Mouse (Mus musculus): ENCODE data around the gene Csnk1e. TPM values are rescaled to one million over a fixed set of nuclear protein-coding genes. Genes with fewer than 3 reads are reported as not detected.

The Csnk1e gene
- polyA plus RNA-seq, 1 experiment from 2014 or later, result 81.0 TPM

DNA sequence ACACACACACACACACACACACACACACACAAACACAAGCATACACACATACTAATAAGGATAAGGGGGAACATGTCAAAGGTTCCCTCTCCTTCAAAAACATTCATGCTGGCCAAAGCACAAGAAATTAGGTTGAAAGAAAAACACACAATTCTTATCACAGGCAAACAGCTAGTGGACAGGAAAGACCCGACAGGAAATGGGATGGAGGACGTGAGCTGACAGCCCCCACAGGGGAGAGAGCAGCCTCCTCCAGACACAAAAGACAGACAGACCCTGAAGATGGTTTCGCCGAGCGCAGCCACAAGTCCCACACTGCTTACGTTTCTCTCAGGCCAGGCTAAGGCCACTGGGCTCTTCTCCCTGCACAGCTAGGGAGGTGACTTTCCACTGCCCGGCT, 23.4 kb downstream of the Csnk1e start:
- 82% methylated on average over 7 of the region's 7 CpGs for WGBS
- Histone ChIP-seq H3K36me3 (peaks cover 88% of the 10 kb centered on the region), H3K27me3 (no peaks in the 10 kb centered on the region), H3K4me3 (no peak overlapping the region), H3K9me3 (no peaks in the 10 kb centered on the region), H3K27ac (peak overlapping the region; percentile 58; the same call in 1 of the 2 replicates), H3K4me2 (no peak overlapping the region), H3K9ac (no peak overlapping the region), H3K4me1 (peaks cover 20% of the 10 kb centered on the region)
- ATAC-seq (ENCODE audit: insufficient number of reproducible peaks, low FRiP score, low TSS enrichment, low read depth), result no peak

DNA sequence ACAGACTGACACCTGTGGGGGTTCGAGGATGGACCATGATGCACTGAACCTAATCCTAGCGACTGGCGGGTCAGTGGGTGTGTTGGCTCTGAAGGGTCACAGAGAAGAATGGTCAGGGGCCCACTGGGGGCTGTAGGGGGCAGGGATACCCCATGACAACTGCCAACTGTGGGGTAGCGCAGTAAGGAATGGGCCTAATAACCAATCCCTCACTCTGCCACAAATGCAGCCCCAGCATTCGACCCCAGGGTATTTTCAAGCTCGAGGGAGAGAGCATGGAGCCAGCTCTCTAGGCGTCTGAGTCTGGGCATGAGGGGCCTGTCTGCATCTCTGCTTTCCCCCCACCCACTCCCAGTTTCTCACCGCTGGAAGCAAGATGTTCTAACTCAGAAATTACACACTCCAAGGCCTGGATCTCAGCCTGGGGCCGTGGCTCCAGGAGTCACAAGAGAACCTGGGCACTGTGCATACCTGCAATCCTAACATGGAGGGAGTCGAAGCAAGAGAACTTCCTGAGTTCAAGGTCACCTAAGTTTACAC, 24.8 kb downstream of the Csnk1e start:
- Histone ChIP-seq H3K27ac (no peak overlapping the region), H3K4me2 (no peak overlapping the region), H3K4me1 (peaks cover 9% of the 10 kb centered on the region), H3K27me3 (no peaks in the 10 kb centered on the region), H3K4me3 (no peak overlapping the region), H3K9me3 (no peaks in the 10 kb centered on the region), H3K36me3 (peaks cover 88% of the 10 kb centered on the region), H3K9ac (no peak overlapping the region)
- 71% methylated on average over 10 of the region's 10 CpGs for WGBS
- ATAC-seq (ENCODE audit: insufficient number of reproducible peaks, low FRiP score, low TSS enrichment, low read depth), result no peak

- Histone ChIP-seq H3K9me3 (no peaks in the 10 kb centered on the region), H3K9ac (no peak overlapping the region), H3K4me2 (no peak overlapping the region), H3K27me3 (no peaks in the 10 kb centered on the region), H3K36me3 (peaks cover 88% of the 10 kb centered on the region), H3K4me3 (no peak overlapping the region), H3K27ac (no peak overlapping the region), H3K4me1 (peaks cover 11% of the 10 kb centered on the region)
- 73% methylated on average over 8 of the region's 9 CpGs for WGBS
- ATAC-seq (ENCODE audit: insufficient number of reproducible peaks, low FRiP score, low TSS enrichment, low read depth), result no peak
These were observed 25.4 kb downstream of the Csnk1e start for GRCm38 (mm10) chr15:79429994-79430393.

DNA sequence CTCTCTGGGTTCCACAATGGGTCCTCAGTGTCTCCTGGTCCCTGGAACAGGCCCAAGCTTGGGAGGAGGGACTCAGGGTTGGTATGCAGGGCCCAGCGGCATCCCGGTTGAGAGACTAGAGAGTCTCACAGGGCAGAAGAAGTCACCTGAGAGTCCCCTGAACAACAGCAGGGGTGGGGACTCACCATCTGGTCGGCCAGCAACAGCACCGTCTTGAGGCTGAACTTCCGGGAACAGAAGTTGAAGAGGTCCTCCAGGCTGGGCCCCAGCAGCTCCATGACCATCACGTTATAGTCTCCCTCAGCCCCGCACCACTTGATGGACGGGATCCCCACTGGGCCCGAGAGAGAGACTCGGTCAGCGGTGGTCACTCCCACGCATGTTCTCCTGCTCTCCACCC, 25.8 kb downstream of the Csnk1e start:
- Histone ChIP-seq H3K27me3 (no peaks in the 10 kb centered on the region), H3K4me1 (peaks cover 11% of the 10 kb centered on the region), H3K9me3 (no peaks in the 10 kb centered on the region), H3K27ac (no peak overlapping the region), H3K4me2 (no peak overlapping the region), H3K4me3 (no peak overlapping the region), H3K36me3 (peaks cover 88% of the 10 kb centered on the region), H3K9ac (no peak overlapping the region)
- no peak for ATAC-seq (ENCODE audit: insufficient number of reproducible peaks, low FRiP score, low TSS enrichment, low read depth)
- WGBS, result 87% methylated on average over 12 of the region's 12 CpGs

GRCm38 (mm10) chr15:79428616-79429015, 26.8 kb downstream of the Csnk1e start:
- Histone ChIP-seq H3K4me3 (no peak overlapping the region), H3K36me3 (peaks cover 88% of the 10 kb centered on the region), H3K9me3 (no peaks in the 10 kb centered on the region), H3K4me1 (peaks cover 11% of the 10 kb centered on the region), H3K9ac (no peak overlapping the region), H3K4me2 (no peak overlapping the region), H3K27ac (no peak overlapping the region), H3K27me3 (no peaks in the 10 kb centered on the region)
- WGBS, result 74% methylated on average over 4 of the region's 4 CpGs
- no peak for ATAC-seq (ENCODE audit: insufficient number of reproducible peaks, low FRiP score, low TSS enrichment, low read depth)

GRCm38 (mm10) chr15:79427516-79427915, 27.9 kb downstream of the Csnk1e start:
- ATAC-seq (ENCODE audit: insufficient number of reproducible peaks, low FRiP score, low TSS enrichment, low read depth), result no peak
- H3K27me3 ChIP-seq, result no peaks in the 10 kb centered on the region
- H3K4me3 ChIP-seq, result no peak overlapping the region
- peaks cover 96% of the 10 kb centered on the region for H3K36me3 ChIP-seq
- no peak overlapping the region for H3K4me2 ChIP-seq
- no peaks in the 10 kb centered on the region for H3K9me3 ChIP-seq
- peaks cover 11% of the 10 kb centered on the region for H3K4me1 ChIP-seq
- no peak overlapping the region for H3K27ac ChIP-seq
- WGBS, result 76% methylated on average over 6 of the region's 6 CpGs
- H3K9ac ChIP-seq, result no peak overlapping the region

DNA sequence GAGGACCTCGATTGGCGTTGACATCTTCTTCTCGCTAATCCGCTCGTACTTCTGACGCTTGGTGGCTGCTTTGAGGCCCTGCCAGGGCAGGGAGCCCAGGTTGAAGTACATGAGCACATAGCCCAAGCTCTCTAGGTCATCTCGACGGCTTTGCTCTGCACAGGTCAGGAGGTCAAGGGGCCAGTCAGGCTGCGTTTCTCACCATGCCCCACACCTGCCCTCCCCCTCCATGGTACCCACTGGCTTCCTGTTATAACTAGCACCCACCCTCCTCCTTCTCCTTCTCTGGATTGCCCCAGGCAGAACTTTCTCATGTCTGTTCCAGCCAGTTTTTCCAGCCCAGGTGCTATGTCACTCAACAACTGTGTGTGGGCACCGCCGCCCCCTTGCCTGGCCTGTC, 29.9 kb downstream of the Csnk1e start:
- no peaks in the 10 kb centered on the region for H3K27me3 ChIP-seq
- ATAC-seq (ENCODE audit: insufficient number of reproducible peaks, low FRiP score, low TSS enrichment, low read depth), result no peak
- no peak overlapping the region for H3K9ac ChIP-seq
- 60% methylated on average over 11 of the region's 11 CpGs for WGBS
- H3K4me2 ChIP-seq, result no peak overlapping the region
- no peak overlapping the region for H3K27ac ChIP-seq
- H3K4me3 ChIP-seq, result no peak overlapping the region
- peaks cover 10% of the 10 kb centered on the region for H3K4me1 ChIP-seq
- no peaks in the 10 kb centered on the region for H3K9me3 ChIP-seq
- H3K36me3 ChIP-seq, result peaks cover 97% of the 10 kb centered on the region

DNA sequence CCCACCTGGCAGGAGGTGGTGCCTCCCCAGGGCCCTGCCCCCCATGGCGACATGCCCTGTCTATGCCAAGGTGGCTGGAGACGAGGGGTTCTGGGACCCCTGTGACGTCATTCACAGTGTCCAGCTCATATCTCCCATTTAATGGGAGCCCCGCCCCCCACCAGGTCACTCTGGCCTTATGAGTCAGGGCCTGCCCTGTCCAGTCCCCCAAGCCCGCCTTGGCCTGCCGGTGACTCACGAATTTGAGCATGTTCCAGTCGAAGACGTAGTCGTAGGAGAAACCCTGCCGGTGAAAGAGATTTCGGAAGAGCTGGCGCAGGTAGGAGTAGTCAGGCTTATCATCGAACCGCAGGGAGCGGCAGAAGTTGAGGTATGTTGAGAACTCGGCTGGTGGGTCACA, 30.8 kb downstream of the Csnk1e start:
- Histone ChIP-seq H3K4me1 (peaks cover 6% of the 10 kb centered on the region; the same call in 1 of the 2 replicates), H3K36me3 (peaks cover 99% of the 10 kb centered on the region), H3K4me3 (no peak overlapping the region), H3K9me3 (no peaks in the 10 kb centered on the region), H3K9ac (no peak overlapping the region), H3K27ac (no peak overlapping the region), H3K27me3 (no peaks in the 10 kb centered on the region), H3K4me2 (no peak overlapping the region)
- no peak for ATAC-seq (ENCODE audit: insufficient number of reproducible peaks, low FRiP score, low TSS enrichment, low read depth)
- 91% methylated on average over 17 of the region's 17 CpGs for WGBS

DNA sequence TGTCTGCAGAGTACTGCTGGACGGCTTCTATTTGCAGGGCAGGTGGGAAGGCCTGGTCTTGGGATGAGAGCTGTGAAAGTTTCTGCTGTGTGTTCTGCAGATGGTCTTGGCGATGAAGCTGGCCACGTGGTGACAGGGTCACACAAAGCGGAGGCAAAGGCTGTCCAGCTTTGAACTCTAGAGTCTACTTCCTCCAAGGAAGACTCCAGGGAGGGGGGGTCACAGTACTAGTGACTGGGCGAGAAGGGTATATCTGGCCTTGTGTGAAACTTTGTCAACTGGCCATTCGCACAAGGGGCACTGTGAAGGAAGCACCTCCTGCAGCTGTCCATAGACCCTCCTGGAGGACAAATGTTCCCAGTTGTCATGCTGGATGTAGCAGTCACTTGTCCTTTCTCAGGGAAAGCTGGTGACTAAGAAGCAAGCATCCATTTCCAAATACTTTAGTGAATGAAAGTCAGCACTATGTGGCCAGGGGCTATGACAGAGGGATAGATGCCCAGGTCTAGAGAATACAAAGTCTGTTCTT, 32.6 kb downstream of the Csnk1e start:
- no peak for ATAC-seq (ENCODE audit: insufficient number of reproducible peaks, low FRiP score, low TSS enrichment, low read depth)
- Histone ChIP-seq H3K36me3 (peaks cover 96% of the 10 kb centered on the region), H3K4me1 (0 out of 2 replicates have a peak, but pooled peaks cover 5% of the 10 kb centered on the region)

DNA sequence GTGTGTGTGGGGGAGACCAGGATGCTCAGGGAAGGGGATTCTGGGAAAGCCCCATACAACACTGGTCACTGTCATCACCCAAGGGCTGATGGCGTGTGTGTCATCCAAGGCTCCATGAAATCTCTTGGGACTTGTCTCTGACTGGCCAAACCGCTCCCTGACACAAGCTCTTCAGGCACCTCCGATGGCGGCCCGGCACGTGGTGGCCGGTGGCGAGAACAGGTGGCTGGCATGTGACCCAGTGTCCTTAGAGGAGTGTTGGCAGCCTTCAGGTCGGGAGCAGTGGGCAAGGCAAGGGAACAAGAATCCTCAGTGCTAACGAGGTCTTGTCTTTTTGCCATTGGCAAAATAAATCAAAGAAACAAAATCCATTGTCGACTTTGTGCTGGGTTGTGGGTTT, 36.7 kb downstream of the Csnk1e start:
- WGBS, result 86% methylated on average over 11 of the region's 11 CpGs
- H3K27me3 ChIP-seq, result no peaks in the 10 kb centered on the region
- no peak overlapping the region for H3K4me2 ChIP-seq
- no peak for ATAC-seq (ENCODE audit: insufficient number of reproducible peaks, low FRiP score, low TSS enrichment, low read depth)
- no peak overlapping the region for H3K9ac ChIP-seq
- H3K36me3 ChIP-seq, result peaks cover 70% of the 10 kb centered on the region
- no peaks in the 10 kb centered on the region for H3K9me3 ChIP-seq
- H3K4me3 ChIP-seq, result no peak overlapping the region
- no peak overlapping the region for H3K27ac ChIP-seq
- H3K4me1 ChIP-seq, result no peaks in the 10 kb centered on the region

More for the DNA sequence above, 32.6 kb downstream of the Csnk1e start:
- 84% methylated on average over 6 of the region's 6 CpGs for WGBS
- Histone ChIP-seq H3K27me3 (no peaks in the 10 kb centered on the region), H3K4me2 (no peak overlapping the region), H3K9ac (no peak overlapping the region), H3K27ac (no peak overlapping the region), H3K4me3 (no peak overlapping the region), H3K9me3 (no peaks in the 10 kb centered on the region)

GRCm38 (mm10) chr15:79418265-79418664, 37.1 kb downstream of the Csnk1e start:
- H3K36me3 ChIP-seq, result peaks cover 66% of the 10 kb centered on the region
- H3K4me2 ChIP-seq, result no peak overlapping the region
- no peak for ATAC-seq (ENCODE audit: insufficient number of reproducible peaks, low FRiP score, low TSS enrichment, low read depth)
- H3K27ac ChIP-seq, result no peak overlapping the region
- WGBS, result 93% methylated on average over 3 of the region's 3 CpGs
- no peaks in the 10 kb centered on the region for H3K27me3 ChIP-seq
- no peak overlapping the region for H3K4me3 ChIP-seq
- H3K9me3 ChIP-seq, result no peaks in the 10 kb centered on the region
- no peak overlapping the region for H3K9ac ChIP-seq
- no peaks in the 10 kb centered on the region for H3K4me1 ChIP-seq

- no peak for ATAC-seq (ENCODE audit: insufficient number of reproducible peaks, low FRiP score, low TSS enrichment, low read depth)
- Histone ChIP-seq H3K4me1 (no peaks in the 10 kb centered on the region), H3K27me3 (no peaks in the 10 kb centered on the region), H3K36me3 (peaks cover 57% of the 10 kb centered on the region), H3K9me3 (no peaks in the 10 kb centered on the region), H3K4me2 (no peak overlapping the region), H3K9ac (no peak overlapping the region), H3K4me3 (no peak overlapping the region), H3K27ac (no peak overlapping the region)
- 90% methylated on average over 3 of the region's 3 CpGs for WGBS
These were observed 38.0 kb downstream of the Csnk1e start for GRCm38 (mm10) chr15:79417379-79417778.
